Mouse (Mus musculus) spleen, adult 2 months (tissue): ENCODE results near the gene Pabpn1.

Source experiments
- CTCF ChIP-seq: fragments of 200-500 bp; IDR thresholded peaks from 2 replicates; pipeline ENCODE4 v1.5.1; 2011; ENCODE audit warnings: mild to moderate bottlenecking, inconsistent platforms; ENCODE audit not compliant: insufficient read depth, insufficient read length, insufficient replicate concordance; ENCODE audit errors: extremely low read depth
- POLR2A ChIP-seq: fragments of 200-500 bp; IDR thresholded peaks from 2 replicates; pipeline ENCODE4 v1.6.1; 2011; ENCODE audit warnings: low read depth, low read length, inconsistent platforms

DNA sequence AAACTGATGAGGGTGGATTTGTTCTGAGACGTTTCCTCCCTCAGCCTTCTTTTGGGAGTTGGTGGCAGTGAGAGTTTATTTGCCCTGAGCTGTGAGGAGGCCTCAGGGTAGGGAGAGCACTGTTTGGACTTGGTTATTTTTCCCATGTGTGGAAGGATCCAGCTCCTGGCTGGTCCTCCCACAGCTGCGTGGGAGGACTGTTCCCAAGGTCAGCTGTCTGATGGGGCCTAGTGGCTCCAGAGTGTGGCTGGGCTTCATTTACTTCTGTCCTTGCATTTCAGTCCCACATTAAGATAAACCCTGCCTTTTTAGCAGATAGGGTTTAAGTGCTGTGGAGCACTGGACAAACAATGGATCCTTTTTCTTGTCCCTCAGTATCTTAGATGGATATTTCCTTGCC is 5.1 kb downstream of the Pabpn1 start:
- TF ChIP-seq CTCF (no peak), POLR2A (no peak)
